Mouse (Mus musculus) heart, embryonic 16.5 days (tissue): Measurements from ENCODE around the gene Tomm40. TPM values are rescaled to one million over a fixed set of nuclear protein-coding genes. Genes with fewer than 3 reads are reported as not detected.

Experiments used
- ATAC-seq: fragments of 200-750 bp; cut with Nextera tagmentation; replicated peaks from 2 replicates; pipeline ENCODE4 v1.8.0; 2017; ENCODE audit warnings: moderate number of reproducible peaks; ENCODE audit not compliant: insufficient read depth, low FRiP score; ENCODE audit errors: extremely low read depth
- H3K27ac ChIP-seq: fragments of 300-500 bp; sonication (generic); 2 replicates; pipeline ENCODE4 v1.5.1; 2014; ENCODE audit warnings: mild to moderate bottlenecking, low read length, control low read depth, moderate library complexity
- H3K27me3 ChIP-seq: fragments of 300-500 bp; sonication (generic); 2 replicates; pipeline ENCODE4 v1.6.1; 2014; ENCODE audit warnings: low read length, mixed read lengths; ENCODE audit not compliant: control insufficient read depth, insufficient read depth
- H3K36me3 ChIP-seq: fragments of 300-500 bp; sonication (generic); 2 replicates; pipeline ENCODE4 v1.6.1; 2014; ENCODE audit not compliant: control insufficient read depth, insufficient read depth
- H3K4me1 ChIP-seq: fragments of 300-500 bp; sonication (generic); 2 replicates; pipeline ENCODE4 v1.6.1; 2014; ENCODE audit warnings: low read length, mixed read lengths; ENCODE audit not compliant: control insufficient read depth, insufficient read depth
- H3K4me2 ChIP-seq: fragments of 300-500 bp; sonication (generic); 2 replicates; pipeline ENCODE4 v1.6.1; 2014; ENCODE audit warnings: low read depth, mild to moderate bottlenecking, control low read depth, low read length
- H3K4me3 ChIP-seq: fragments of 300-500 bp; sonication (generic); 2 replicates; pipeline ENCODE4 v1.5.1; 2014; ENCODE audit warnings: mild to moderate bottlenecking, control low read depth, low read length
- H3K9ac ChIP-seq: fragments of 300-500 bp; sonication (generic); 2 replicates; pipeline ENCODE4 v1.6.1; 2014; ENCODE audit warnings: low read length, control low read depth
- H3K9me3 ChIP-seq: fragments of 300-500 bp; sonication (generic); replicated peaks from 2 replicates; pipeline ENCODE4 v1.6.1; 2016; ENCODE audit warnings: low read length; ENCODE audit not compliant: control insufficient read depth
- WGBS: fragments of 180-500 bp; shearing (Covaris S2); extraction: QIAGEN DNeasy Blood & Tissue Kit; methylation state at CpG from one replicate; pipeline ENCODE4 v1.1.7; 2014; 5-methylcytosine and 5-hydroxymethylcytosine counted together
- polyA plus RNA-seq: library from polyadenylated mRNA; unstranded; fragments of >200 nt; fragmentation: Nextera tagmentation; extraction: Ambion mirVana; gene quantifications from 2 replicates; pipeline ENCODE4 v1.2.1, GENCODE M21; 2015

Tomm40 gene
- polyA plus RNA-seq, 1 experiment from 2014 or later, result 146 TPM

- H3K9ac ChIP-seq, result no peak overlapping the region
- no peak overlapping the region for H3K4me2 ChIP-seq
- ATAC-seq, result no peak
- no peaks in the 10 kb centered on the region for H3K9me3 ChIP-seq
- peak overlapping the region; percentile 79 for H3K27ac ChIP-seq
- H3K27me3 ChIP-seq, result no peaks in the 10 kb centered on the region
- peaks cover 9% of the 10 kb centered on the region for H3K36me3 ChIP-seq
- peaks cover 46% of the 10 kb centered on the region for H3K4me1 ChIP-seq
- H3K4me3 ChIP-seq, result no peak overlapping the region
- WGBS, result 73% methylated on average over 6 of the region's 6 CpGs
These were observed 19.4 kb downstream of the Tomm40 start for GRCm38 (mm10) chr7:19695881-19696280.

- H3K27me3 ChIP-seq, result no peaks in the 10 kb centered on the region
- no peak for ATAC-seq
- H3K4me1 ChIP-seq, result peaks cover 39% of the 10 kb centered on the region
- no peak overlapping the region for H3K4me2 ChIP-seq
- H3K9ac ChIP-seq, result no peak overlapping the region
- peak overlapping the region; percentile 79 for H3K27ac ChIP-seq
- H3K4me3 ChIP-seq, result no peak overlapping the region
- H3K9me3 ChIP-seq, result no peaks in the 10 kb centered on the region
- 10% methylated on average over 8 of the region's 8 CpGs for WGBS
- peaks cover 9% of the 10 kb centered on the region for H3K36me3 ChIP-seq
These were observed 20.0 kb downstream of the Tomm40 start for GRCm38 (mm10) chr7:19695213-19695594.

DNA sequence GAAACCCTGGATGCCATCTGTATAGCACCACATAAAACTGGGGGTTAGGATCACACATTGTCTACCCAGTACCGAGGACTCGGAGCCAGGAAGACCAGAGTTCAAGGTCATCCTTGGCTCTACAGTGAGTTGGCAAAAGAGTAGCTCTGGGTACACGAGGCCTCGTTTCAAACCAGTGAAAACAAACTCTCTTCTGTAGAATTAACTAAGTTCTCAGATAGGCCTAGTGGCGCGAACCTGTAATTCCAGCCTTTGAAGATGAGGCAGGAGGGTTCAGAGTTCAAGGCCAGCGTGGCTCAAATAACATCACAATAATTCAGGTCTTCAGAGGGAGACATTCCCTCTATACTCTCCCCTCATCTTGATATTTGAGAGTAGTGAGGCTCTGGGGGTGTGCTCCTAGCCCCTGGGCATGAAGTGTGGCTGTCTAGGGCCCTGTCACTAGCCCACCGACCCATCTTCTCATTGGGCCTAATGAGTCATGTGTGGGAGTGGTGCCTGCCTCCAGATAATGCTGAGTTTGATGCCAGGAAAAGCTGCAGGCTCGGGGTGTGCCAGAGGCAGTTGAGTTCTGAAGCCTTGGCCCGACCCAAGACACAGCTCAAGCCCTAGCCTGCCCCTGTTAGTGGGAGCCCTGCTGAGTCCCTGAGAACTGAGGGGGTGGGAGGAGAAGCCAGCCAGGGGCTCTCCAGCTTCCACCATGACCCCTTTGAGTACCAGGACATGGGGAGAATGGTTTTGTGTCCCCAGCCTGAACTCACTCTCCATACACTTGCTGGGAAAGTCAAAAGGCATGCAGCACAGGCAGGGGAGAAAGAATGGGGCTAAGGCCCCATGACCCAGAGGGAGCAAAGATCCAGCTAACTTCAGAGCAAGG, 20.7 kb downstream of the Tomm40 start:
- Histone ChIP-seq H3K27ac (peak overlapping the region; percentile 79), H3K4me3 (no peak overlapping the region), H3K36me3 (peaks cover 9% of the 10 kb centered on the region), H3K9me3 (no peaks in the 10 kb centered on the region), H3K4me2 (no peak overlapping the region), H3K27me3 (no peaks in the 10 kb centered on the region), H3K4me1 (peaks cover 35% of the 10 kb centered on the region), H3K9ac (no peak overlapping the region)
- ATAC-seq, result no peak
- 63% methylated on average over 10 of the region's 10 CpGs for WGBS

DNA sequence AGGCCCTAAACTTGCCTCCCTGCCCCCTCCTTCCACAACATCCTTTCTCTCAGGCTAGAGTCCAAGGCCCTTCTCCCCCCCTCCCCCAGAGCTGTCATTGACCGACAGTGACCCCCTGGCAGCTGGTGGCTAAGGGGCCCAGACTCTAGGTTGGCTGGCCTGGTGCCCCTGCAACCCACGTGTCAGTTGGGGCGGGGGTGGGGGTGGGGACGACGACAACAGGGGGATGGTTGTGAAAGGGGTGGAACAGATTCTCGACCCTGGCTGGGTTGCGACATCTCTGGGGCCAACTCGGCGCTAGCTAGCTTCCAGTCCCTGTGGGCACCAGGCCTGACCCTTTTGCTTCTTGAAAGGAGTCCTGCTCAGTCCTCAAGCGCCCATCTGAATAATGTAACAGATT, 21.8 kb downstream of the Tomm40 start:
- Histone ChIP-seq H3K4me3 (no peak overlapping the region), H3K4me2 (no peak overlapping the region), H3K27ac (peak overlapping the region; percentile 79), H3K27me3 (no peaks in the 10 kb centered on the region), H3K9ac (peak overlapping the region; percentile 45; the same call in 1 of the 2 replicates), H3K9me3 (no peaks in the 10 kb centered on the region), H3K36me3 (peaks cover 9% of the 10 kb centered on the region), H3K4me1 (peaks cover 24% of the 10 kb centered on the region)
- 29% methylated on average over 10 of the region's 10 CpGs for WGBS
- peak; percentile 44 for ATAC-seq

- no peak for ATAC-seq
- Histone ChIP-seq H3K4me3 (no peak within 1 kb of the TSS), H3K4me2 (no peak within 1 kb of the TSS), H3K9ac (peak within 1 kb of the TSS; percentile 45; the same call in 1 of the 2 replicates), H3K27ac (peak within 1 kb of the TSS; percentile 58; the same call in 1 of the 2 replicates), H3K9me3 (no peaks in the 10 kb centered on the region), H3K27me3 (no peaks in the 10 kb centered on the region), H3K4me1 (peaks cover 18% of the 10 kb centered on the region), H3K36me3 (peaks cover 9% of the 10 kb centered on the region)
- 55% methylated on average over 28 of the region's 28 CpGs for WGBS
These were observed 23.1 kb downstream of the Tomm40 start, which contains the start of gene Apoc1 for GRCm38 (mm10) chr7:19691873-19692865. Gene Apoc1, minus strand, starts transcription at chr7:19692660.

DNA sequence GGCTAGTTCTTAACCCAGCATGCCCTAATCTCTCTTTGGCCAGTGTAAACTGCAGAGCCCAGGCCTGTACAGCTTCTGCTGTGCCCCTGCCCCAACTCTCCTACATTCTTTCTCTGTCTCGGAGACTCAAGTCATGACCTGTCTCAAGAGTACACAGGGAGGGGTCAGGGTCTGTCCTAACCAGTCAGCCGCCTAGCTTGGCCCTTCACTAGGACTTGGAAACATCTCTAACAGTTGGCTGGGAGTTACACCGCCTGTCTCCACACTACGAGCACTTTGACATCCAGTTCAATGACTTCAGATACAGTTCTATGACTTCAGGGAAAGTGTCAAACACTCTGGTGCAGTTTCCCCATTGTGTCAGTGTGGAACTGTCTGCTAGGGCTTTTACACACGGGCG, 23.8 kb downstream of the Tomm40 start:
- Histone ChIP-seq H3K9ac (no peak overlapping the region), H3K4me1 (peaks cover 18% of the 10 kb centered on the region), H3K9me3 (no peaks in the 10 kb centered on the region), H3K27me3 (no peaks in the 10 kb centered on the region), H3K4me2 (no peak overlapping the region), H3K36me3 (peaks cover 3% of the 10 kb centered on the region), H3K27ac (no peak overlapping the region; the same call in 1 of the 2 replicates), H3K4me3 (no peak overlapping the region)
- 62% methylated on average over 6 of the region's 6 CpGs for WGBS
- ATAC-seq, result no peak

GRCm38 (mm10) chr7:19690845-19691244, 24.4 kb downstream of the Tomm40 start:
- Histone ChIP-seq H3K4me2 (no peak overlapping the region), H3K36me3 (no peaks in the 10 kb centered on the region), H3K9me3 (no peaks in the 10 kb centered on the region), H3K27me3 (no peaks in the 10 kb centered on the region), H3K4me3 (no peak overlapping the region), H3K9ac (no peak overlapping the region), H3K4me1 (peaks cover 18% of the 10 kb centered on the region), H3K27ac (no peak overlapping the region)
- ATAC-seq, result no peak
- WGBS, result 82% methylated on average over 4 of the region's 4 CpGs

DNA sequence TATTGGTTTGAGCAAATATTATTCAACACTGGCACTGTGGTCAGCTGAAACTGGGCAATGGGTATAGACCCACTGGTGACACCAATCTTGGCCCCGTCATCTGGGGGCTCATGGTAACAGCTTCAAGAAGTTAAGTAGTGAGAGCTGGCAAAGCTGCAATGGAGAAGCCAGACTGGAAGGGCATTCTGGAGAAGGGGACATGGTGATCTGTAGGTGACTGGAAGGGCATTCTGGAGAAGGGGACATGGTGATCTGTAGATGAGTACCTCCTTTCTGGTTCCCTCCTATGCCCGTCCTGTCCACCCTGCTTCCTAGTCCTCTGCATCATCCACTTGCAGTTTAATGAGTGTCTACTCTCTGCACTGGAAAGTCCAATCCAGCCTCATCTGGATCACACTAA, 26.6 kb downstream of the Tomm40 start:
- no peaks in the 10 kb centered on the region for H3K36me3 ChIP-seq
- peaks cover 10% of the 10 kb centered on the region for H3K4me1 ChIP-seq
- ATAC-seq, result no peak
- H3K4me2 ChIP-seq, result no peak overlapping the region
- H3K27me3 ChIP-seq, result no peaks in the 10 kb centered on the region
- no peak overlapping the region for H3K4me3 ChIP-seq
- no peak overlapping the region for H3K27ac ChIP-seq
- 100% methylated on average over 2 of the region's 2 CpGs for WGBS
- H3K9ac ChIP-seq, result no peak overlapping the region
- H3K9me3 ChIP-seq, result no peaks in the 10 kb centered on the region
